Mouse (Mus musculus): ENCODE data around the gene Anxa9. TPM values are rescaled to one million over a fixed set of nuclear protein-coding genes. Genes with fewer than 3 reads are reported as not detected.

The Anxa9 gene
- total and polyA plus RNA-seq, 2 experiments from 2014 or later = 0.11 to 0.49 TPM

DNA sequence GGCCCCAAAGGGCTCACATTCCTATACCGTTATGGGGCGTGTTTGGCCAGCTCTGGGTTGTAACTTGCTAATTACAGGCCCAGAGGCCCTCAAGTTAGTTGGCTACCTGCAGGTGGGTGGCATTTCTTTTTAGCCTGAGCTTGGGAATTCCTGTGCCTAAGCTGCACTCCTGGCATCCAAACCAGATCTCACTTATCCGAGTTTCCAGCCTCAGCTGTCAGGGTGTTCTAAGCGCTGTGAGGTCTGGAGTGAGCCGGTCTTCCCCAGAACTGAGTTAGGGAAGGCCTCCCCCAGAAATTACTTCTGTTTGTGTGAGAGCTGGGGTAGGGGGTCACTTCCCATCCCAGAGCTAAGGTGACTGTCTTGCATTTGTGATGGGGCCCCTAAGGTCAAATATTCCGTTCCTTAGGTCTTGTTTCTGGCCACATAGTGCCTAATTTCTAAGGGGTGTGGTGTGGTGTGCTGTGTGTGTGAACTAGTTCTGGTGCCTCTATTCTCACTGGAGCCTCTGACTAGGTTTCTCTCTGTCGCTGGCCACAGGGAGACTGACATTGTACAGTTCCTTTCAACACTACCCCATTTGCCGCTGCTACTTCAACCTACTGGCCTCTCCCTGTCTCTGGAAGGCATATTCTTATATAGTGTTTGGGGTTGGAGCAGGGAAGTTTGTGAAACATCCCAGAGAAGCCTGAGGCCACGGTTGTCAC is 9.0 kb upstream of the Anxa9 start:
- DNase-seq (ENCODE audit: low spot score) (peak; percentile 27), ATAC-seq (ENCODE audit: insufficient read depth, low read depth) (no peak)
- H3K27me3 ChIP-seq (ENCODE audit: control insufficient read depth, insufficient read depth, low read length) = no peaks in the 10 kb centered on the region
- H3K27ac ChIP-seq (ENCODE audit: low read depth) = peak overlapping the region; percentile 93
- peak overlapping the region; percentile 87 for H3K4me2 ChIP-seq (ENCODE audit: low read depth, low read length)
- peak overlapping the region; percentile 97 for H3K9ac ChIP-seq (replicated peaks; ENCODE audit: low read depth, low read length)
- H3K4me1 ChIP-seq (ENCODE audit: control insufficient read depth, insufficient read depth) = peaks cover 29% of the 10 kb centered on the region
- peak overlapping the region; percentile 88 for H3K4me3 ChIP-seq (ENCODE audit: low read depth, low read length)
- no peaks in the 10 kb centered on the region for H3K9me3 ChIP-seq (replicated peaks; ENCODE audit: control insufficient read depth, low read length)
- 4% methylated on average over 9 of the region's 9 CpGs for WGBS
- peaks cover 12% of the 10 kb centered on the region for H3K36me3 ChIP-seq (replicated peaks; ENCODE audit: control insufficient read depth, insufficient read depth, low read length)
- TF ChIP-seq CTCF (IDR thresholded peaks at IDR 0.05; ENCODE audit: low read depth) (no peak), EP300 (IDR thresholded peaks at IDR 0.05; ENCODE audit: low read depth) (no peak)

DNA sequence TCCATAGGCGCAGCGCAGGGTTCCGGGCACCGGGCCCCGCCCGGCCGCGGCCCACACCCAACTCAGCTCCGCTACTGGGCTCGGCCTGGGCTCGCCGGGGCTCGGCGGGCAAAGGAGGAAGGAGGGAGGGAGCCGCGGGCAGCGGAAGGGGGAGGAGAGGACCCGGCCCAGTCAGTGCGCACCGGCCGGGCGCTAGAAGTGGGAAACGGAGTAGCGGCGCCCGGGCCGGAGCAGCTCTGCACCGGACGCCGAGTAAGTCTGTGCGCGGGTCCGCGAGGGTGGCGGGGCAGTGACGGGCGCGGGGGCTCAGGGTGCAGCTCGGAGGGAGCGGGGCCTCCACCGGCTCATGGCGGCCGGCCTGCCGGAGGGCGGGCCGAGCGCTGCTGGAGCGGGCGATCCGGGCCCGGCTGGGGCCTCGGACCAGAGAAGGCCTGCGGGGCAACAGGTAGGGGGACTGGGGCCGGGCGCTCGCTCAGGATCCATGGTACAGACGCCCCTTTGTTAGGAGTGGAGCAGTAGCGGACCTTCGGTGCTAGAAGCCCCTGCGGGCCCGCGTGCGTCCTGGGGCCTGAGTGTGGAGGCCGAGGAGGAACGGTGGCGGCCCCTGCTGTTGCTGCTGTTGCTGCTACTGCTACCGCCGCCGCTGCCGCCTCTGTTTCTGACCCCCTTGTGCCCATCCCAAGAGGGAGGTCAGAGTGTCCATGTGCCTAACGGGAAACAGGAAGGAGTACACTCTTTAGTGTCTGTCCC is 8.3 kb upstream of the Anxa9 start:
- WGBS = under 1% methylated on average over 62 of the region's 71 CpGs
- TF ChIP-seq CTCF (IDR thresholded peaks at IDR 0.05; ENCODE audit: low read depth) = peak; percentile 44
- TF ChIP-seq EP300 (IDR thresholded peaks at IDR 0.05; ENCODE audit: low read depth) = peak; percentile 63; the same call in 1 of the 2 replicates
- Histone ChIP-seq H3K9me3 (replicated peaks; ENCODE audit: control insufficient read depth, low read length) (no peaks in the 10 kb centered on the region), H3K36me3 (replicated peaks; ENCODE audit: control insufficient read depth, insufficient read depth, low read length) (peaks cover 5% of the 10 kb centered on the region), H3K4me2 (ENCODE audit: low read depth, low read length) (peak overlapping the region; percentile 87), H3K9ac (replicated peaks; ENCODE audit: low read depth, low read length) (peak overlapping the region; percentile 97), H3K27me3 (ENCODE audit: control insufficient read depth, insufficient read depth, low read length) (no peaks in the 10 kb centered on the region), H3K27ac (ENCODE audit: low read depth) (peak overlapping the region; percentile 93), H3K4me1 (ENCODE audit: control insufficient read depth, insufficient read depth) (peaks cover 29% of the 10 kb centered on the region), H3K4me3 (ENCODE audit: low read depth, low read length) (peak overlapping the region; percentile 88)
- DNase-seq (ENCODE audit: low spot score) (peak; percentile 92), ATAC-seq (ENCODE audit: insufficient read depth, low read depth) (peak; percentile 90)

DNA sequence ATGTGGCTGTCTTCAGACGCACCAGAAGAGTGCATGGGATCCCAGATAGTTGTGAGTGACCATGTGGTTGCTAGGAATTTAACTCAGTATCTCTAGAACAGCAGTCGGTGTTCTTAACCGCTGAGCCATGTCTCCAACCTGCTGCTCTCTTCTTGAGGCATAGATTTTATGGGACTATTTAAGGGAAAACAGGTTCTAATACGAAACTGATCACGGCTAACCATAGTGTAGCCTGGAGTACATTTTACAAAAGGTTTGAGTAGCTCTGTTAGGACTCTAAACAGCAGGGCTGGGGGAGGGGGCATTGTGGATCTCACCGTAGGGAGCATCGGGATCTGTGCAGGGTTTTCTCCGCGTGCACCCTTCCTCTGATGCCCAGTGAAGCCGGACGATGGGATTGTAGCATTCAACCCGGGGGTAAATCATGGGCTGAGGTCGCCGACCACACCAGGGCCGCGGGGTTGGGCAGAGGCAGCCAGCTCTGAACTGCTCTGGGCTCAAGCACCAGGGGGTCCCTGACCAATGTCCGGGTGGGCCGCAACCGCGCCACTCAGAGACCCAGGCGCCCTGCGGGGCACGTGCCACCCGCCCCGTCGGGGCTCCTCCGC is 7.6 kb upstream of the Anxa9 start, which contains the start of gene Cers2:
Gene Cers2 (plus strand): TSS at position 306 of the 608 bp plus-strand sequence.
- peak within 1 kb of the TSS; percentile 93 for H3K27ac ChIP-seq (ENCODE audit: low read depth)
- no peak for ATAC-seq (ENCODE audit: insufficient read depth, low read depth)
- H3K4me3 ChIP-seq (ENCODE audit: low read depth, low read length) = peak within 1 kb of the TSS; percentile 88
- TF ChIP-seq EP300 (IDR thresholded peaks at IDR 0.05; ENCODE audit: low read depth) = no peak
- no peak for TF ChIP-seq CTCF (IDR thresholded peaks at IDR 0.05; ENCODE audit: low read depth)
- H3K9ac ChIP-seq (replicated peaks; ENCODE audit: low read depth, low read length) = peak within 1 kb of the TSS; percentile 97
- 4% methylated on average over 27 of the region's 27 CpGs for WGBS
- H3K4me1 ChIP-seq (ENCODE audit: control insufficient read depth, insufficient read depth) = peaks cover 29% of the 10 kb centered on the region
- peak within 1 kb of the TSS; percentile 87 for H3K4me2 ChIP-seq (ENCODE audit: low read depth, low read length)
- H3K36me3 ChIP-seq (replicated peaks; ENCODE audit: control insufficient read depth, insufficient read depth, low read length) = no peaks in the 10 kb centered on the region; the same call in 1 of the 2 replicates
- H3K9me3 ChIP-seq (replicated peaks; ENCODE audit: control insufficient read depth, low read length) = no peaks in the 10 kb centered on the region
- peak; percentile 6 for DNase-seq (ENCODE audit: low spot score)
- no peaks in the 10 kb centered on the region for H3K27me3 ChIP-seq (ENCODE audit: control insufficient read depth, insufficient read depth, low read length)

DNA sequence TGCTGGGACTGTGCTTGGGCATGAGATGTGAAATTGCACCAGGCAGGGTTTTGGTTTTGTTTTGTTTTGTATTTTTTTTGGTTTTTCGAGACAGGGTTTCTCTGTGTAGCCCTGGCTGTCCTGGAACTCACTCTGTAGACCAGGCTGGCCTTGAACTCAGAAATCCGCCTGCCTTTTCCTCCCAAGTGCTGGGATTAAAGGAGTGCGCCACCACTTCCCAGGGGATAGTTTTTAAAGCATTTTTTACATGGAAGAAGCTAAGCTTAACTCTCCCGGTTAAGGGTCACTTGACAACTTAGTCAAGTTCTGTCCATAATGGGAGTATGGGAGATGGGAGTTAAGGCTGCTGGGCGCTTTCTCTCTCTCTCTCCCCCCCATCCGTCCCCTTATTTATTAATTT is 7.1 kb upstream of the Anxa9 start:
- no peak overlapping the region for H3K4me3 ChIP-seq (ENCODE audit: low read depth, low read length)
- H3K27ac ChIP-seq (ENCODE audit: low read depth) = no peak overlapping the region
- ATAC-seq (ENCODE audit: insufficient read depth, low read depth) (no peak), DNase-seq (ENCODE audit: low spot score) (no peak)
- H3K9ac ChIP-seq (replicated peaks; ENCODE audit: low read depth, low read length) = 0 out of 2 replicates have a peak overlapping the region, but pooled peaks have one; percentile 97
- no peaks in the 10 kb centered on the region for H3K27me3 ChIP-seq (ENCODE audit: control insufficient read depth, insufficient read depth, low read length)
- H3K36me3 ChIP-seq (replicated peaks; ENCODE audit: control insufficient read depth, insufficient read depth, low read length) = no peaks in the 10 kb centered on the region; the same call in 1 of the 2 replicates
- H3K4me2 ChIP-seq (ENCODE audit: low read depth, low read length) = 0 out of 2 replicates have a peak overlapping the region, but pooled peaks have one; percentile 87
- H3K9me3 ChIP-seq (replicated peaks; ENCODE audit: control insufficient read depth, low read length) = no peaks in the 10 kb centered on the region
- WGBS = 76% methylated on average over 6 of the region's 6 CpGs
- peaks cover 26% of the 10 kb centered on the region for H3K4me1 ChIP-seq (ENCODE audit: control insufficient read depth, insufficient read depth)
- no peak for TF ChIP-seq CTCF (IDR thresholded peaks at IDR 0.05; ENCODE audit: low read depth)
- no peak for TF ChIP-seq EP300 (IDR thresholded peaks at IDR 0.05; ENCODE audit: low read depth)

DNA sequence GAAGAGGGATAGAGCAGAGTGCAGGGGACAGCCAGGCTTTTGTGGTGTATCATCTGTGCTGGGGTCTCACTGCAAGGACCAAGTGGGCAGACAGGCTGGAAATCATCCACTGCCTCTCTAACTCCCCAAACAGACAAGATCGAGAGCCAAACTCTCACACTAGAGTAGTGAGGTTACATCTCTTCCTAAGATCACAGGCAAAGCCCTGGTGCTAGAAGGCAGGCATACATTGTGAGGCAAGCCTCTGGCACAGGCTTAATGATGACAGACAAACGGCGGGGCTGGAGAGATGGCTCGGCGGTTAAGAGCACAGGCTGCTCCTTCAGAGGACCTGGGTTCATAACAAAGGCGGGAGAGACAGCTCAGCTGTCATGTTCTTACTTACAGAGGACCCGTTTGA is 6.5 kb upstream of the Anxa9 start:
- WGBS = 63% methylated on average over 7 of the region's 7 CpGs
- no peak overlapping the region for H3K4me3 ChIP-seq (ENCODE audit: low read depth, low read length)

More for the DNA sequence above, 6.5 kb upstream of the Anxa9 start:
- no peak overlapping the region for H3K4me2 ChIP-seq (ENCODE audit: low read depth, low read length)
- H3K9ac ChIP-seq (replicated peaks; ENCODE audit: low read depth, low read length) = no peak overlapping the region
- DNase-seq (ENCODE audit: low spot score) (no peak), ATAC-seq (ENCODE audit: insufficient read depth, low read depth) (no peak)
- H3K9me3 ChIP-seq (replicated peaks; ENCODE audit: control insufficient read depth, low read length) = no peaks in the 10 kb centered on the region
- H3K4me1 ChIP-seq (ENCODE audit: control insufficient read depth, insufficient read depth) = peaks cover 20% of the 10 kb centered on the region
- H3K36me3 ChIP-seq (replicated peaks; ENCODE audit: control insufficient read depth, insufficient read depth, low read length) = no peaks in the 10 kb centered on the region
- H3K27ac ChIP-seq (ENCODE audit: low read depth) = no peak overlapping the region
- H3K27me3 ChIP-seq (ENCODE audit: control insufficient read depth, insufficient read depth, low read length) = no peaks in the 10 kb centered on the region
- TF ChIP-seq EP300 (IDR thresholded peaks at IDR 0.05; ENCODE audit: low read depth) (no peak), CTCF (IDR thresholded peaks at IDR 0.05; ENCODE audit: low read depth) (no peak)

Data from heart, postnatal 0 days (tissue).